Mouse (Mus musculus) urinary bladder, postnatal 10 days (tissue): ENCODE results near the gene Ptprn2.

ENCODE experiments used
- DNase-seq: peaks from one replicate; pipeline ENCODE4 v3.0.0; 2022; ENCODE audit warnings: low spot score

The Ptprn2 gene

GRCm38 (mm10) chr12:117214919-117215318 is 729.4 kb downstream of the Ptprn2 start:
- no peak for DNase-seq

GRCm38 (mm10) chr12:117221909-117222308 is 736.4 kb downstream of the Ptprn2 start:
- DNase-seq, result no peak

- DNase-seq, result no peak
Observed at GRCm38 (mm10) chr12:117224036-117224435, 738.5 kb downstream of the Ptprn2 start.

GRCm38 (mm10) chr12:117227236-117227635 is 741.7 kb downstream of the Ptprn2 start:
- no peak for DNase-seq

GRCm38 (mm10) chr12:117229442-117229841 is 743.9 kb downstream of the Ptprn2 start:
- no peak for DNase-seq

- no peak for DNase-seq
Observed at GRCm38 (mm10) chr12:117230282-117230681, 744.8 kb downstream of the Ptprn2 start.

GRCm38 (mm10) chr12:117231850-117232249 is 746.3 kb downstream of the Ptprn2 start:
- no peak for DNase-seq

GRCm38 (mm10) chr12:117235114-117235513 is 749.6 kb downstream of the Ptprn2 start:
- no peak for DNase-seq

GRCm38 (mm10) chr12:117236020-117236734 is 750.7 kb downstream of the Ptprn2 start:
- DNase-seq, result no peak

- DNase-seq, result no peak
Observed at GRCm38 (mm10) chr12:117236981-117237380, 751.5 kb downstream of the Ptprn2 start.

GRCm38 (mm10) chr12:117239927-117240715 is 754.6 kb downstream of the Ptprn2 start:
- DNase-seq, result no peak

GRCm38 (mm10) chr12:117242181-117242580 is 756.7 kb downstream of the Ptprn2 start:
- DNase-seq, result no peak

- no peak for DNase-seq
Observed at GRCm38 (mm10) chr12:117245885-117246478, 760.5 kb downstream of the Ptprn2 start.

GRCm38 (mm10) chr12:117250465-117250864 is 764.9 kb downstream of the Ptprn2 start:
- DNase-seq, result no peak

- DNase-seq, result no peak
Observed at GRCm38 (mm10) chr12:117251663-117252425, 766.3 kb downstream of the Ptprn2 start.

GRCm38 (mm10) chr12:117252426-117252779 is 766.9 kb downstream of the Ptprn2 start:
- no peak for DNase-seq

- no peak for DNase-seq
Observed at GRCm38 (mm10) chr12:117254356-117254755, 768.8 kb downstream of the Ptprn2 start.

GRCm38 (mm10) chr12:117255325-117255724 is 769.8 kb downstream of the Ptprn2 start:
- no peak for DNase-seq

GRCm38 (mm10) chr12:117255776-117256342 is 770.3 kb downstream of the Ptprn2 start:
- no peak for DNase-seq

GRCm38 (mm10) chr12:117256849-117257204 is 771.3 kb downstream of the Ptprn2 start:
- no peak for DNase-seq

GRCm38 (mm10) chr12:117257205-117257920 is 771.8 kb downstream of the Ptprn2 start:
- no peak for DNase-seq
